Mouse (Mus musculus): ENCODE data around the gene Phc3. TPM values are rescaled to one million over a fixed set of nuclear protein-coding genes. Genes with fewer than 3 reads are reported as not detected.

Phc3 gene
- polyA plus RNA-seq, 1 experiment from 2014 or later = 13.7 TPM

- Histone ChIP-seq H3K9me3 (ENCODE audit: control insufficient read depth, low read depth, low read length) (no peaks in the 10 kb centered on the region), H3K36me3 (ENCODE audit: control insufficient read depth, insufficient read depth, low read length) (peaks cover 28% of the 10 kb centered on the region), H3K4me1 (ENCODE audit: control insufficient read depth, insufficient read depth, low read length) (no peaks in the 10 kb centered on the region), H3K27me3 (ENCODE audit: control insufficient read depth, insufficient read depth, low read length) (no peaks in the 10 kb centered on the region), H3K4me2 (replicated peaks; ENCODE audit: low read depth, low read length) (no peak overlapping the region), H3K27ac (ENCODE audit: low read length) (no peak overlapping the region), H3K4me3 (ENCODE audit: low read depth, low read length) (no peak overlapping the region), H3K9ac (replicated peaks; ENCODE audit: low read depth, low read length) (no peak overlapping the region)
- 53% methylated on average over 3 of the region's 3 CpGs for WGBS
- ATAC-seq (ENCODE audit: insufficient number of reproducible peaks, insufficient read depth, low FRiP score, low read depth) = no peak
Observed at GRCm38 (mm10) chr3:30929828-30930227, 39.4 kb downstream of the Phc3 start.

DNA sequence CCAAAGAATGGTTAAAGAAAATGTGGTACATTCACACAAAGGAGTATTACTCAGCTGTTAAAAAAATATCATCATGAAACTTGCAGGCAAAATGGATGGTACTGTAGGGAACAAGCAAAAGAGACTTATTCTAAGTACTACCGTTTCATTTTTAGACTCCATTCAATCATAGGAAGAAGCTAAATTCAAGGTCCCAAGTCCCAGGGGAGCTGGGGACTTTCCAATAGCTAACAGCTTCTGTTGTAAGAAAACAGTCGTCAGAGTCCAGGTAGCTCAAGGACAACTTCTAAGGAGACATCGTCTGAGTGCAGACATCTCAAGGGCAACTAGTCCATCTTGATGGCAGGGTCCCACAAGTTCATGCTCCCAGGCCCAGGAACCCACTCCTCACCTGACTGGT, 41.6 kb downstream of the Phc3 start:
- WGBS = 97% methylated on average over 3 of the region's 3 CpGs
- Histone ChIP-seq H3K9ac (replicated peaks; ENCODE audit: low read depth, low read length) (no peak overlapping the region), H3K4me2 (replicated peaks; ENCODE audit: low read depth, low read length) (no peak overlapping the region), H3K27ac (ENCODE audit: low read length) (no peak overlapping the region), H3K27me3 (ENCODE audit: control insufficient read depth, insufficient read depth, low read length) (no peaks in the 10 kb centered on the region), H3K4me1 (ENCODE audit: control insufficient read depth, insufficient read depth, low read length) (no peaks in the 10 kb centered on the region), H3K4me3 (ENCODE audit: low read depth, low read length) (no peak overlapping the region), H3K36me3 (ENCODE audit: control insufficient read depth, insufficient read depth, low read length) (peaks cover 24% of the 10 kb centered on the region), H3K9me3 (ENCODE audit: control insufficient read depth, low read depth, low read length) (no peaks in the 10 kb centered on the region)
- ATAC-seq (ENCODE audit: insufficient number of reproducible peaks, insufficient read depth, low FRiP score, low read depth) = no peak

GRCm38 (mm10) chr3:30917160-30917559, 52.1 kb downstream of the Phc3 start:
- Histone ChIP-seq H3K27ac (ENCODE audit: low read length) (no peak overlapping the region), H3K4me2 (replicated peaks; ENCODE audit: low read depth, low read length) (no peak overlapping the region), H3K4me1 (ENCODE audit: control insufficient read depth, insufficient read depth, low read length) (no peaks in the 10 kb centered on the region), H3K27me3 (ENCODE audit: control insufficient read depth, insufficient read depth, low read length) (no peaks in the 10 kb centered on the region), H3K9me3 (ENCODE audit: control insufficient read depth, low read depth, low read length) (no peaks in the 10 kb centered on the region), H3K9ac (replicated peaks; ENCODE audit: low read depth, low read length) (no peak overlapping the region), H3K36me3 (ENCODE audit: control insufficient read depth, insufficient read depth, low read length) (peaks cover 33% of the 10 kb centered on the region), H3K4me3 (ENCODE audit: low read depth, low read length) (no peak overlapping the region)
- WGBS = 60% methylated on average over 4 of the region's 4 CpGs
- ATAC-seq (ENCODE audit: insufficient number of reproducible peaks, insufficient read depth, low FRiP score, low read depth) = no peak

DNA sequence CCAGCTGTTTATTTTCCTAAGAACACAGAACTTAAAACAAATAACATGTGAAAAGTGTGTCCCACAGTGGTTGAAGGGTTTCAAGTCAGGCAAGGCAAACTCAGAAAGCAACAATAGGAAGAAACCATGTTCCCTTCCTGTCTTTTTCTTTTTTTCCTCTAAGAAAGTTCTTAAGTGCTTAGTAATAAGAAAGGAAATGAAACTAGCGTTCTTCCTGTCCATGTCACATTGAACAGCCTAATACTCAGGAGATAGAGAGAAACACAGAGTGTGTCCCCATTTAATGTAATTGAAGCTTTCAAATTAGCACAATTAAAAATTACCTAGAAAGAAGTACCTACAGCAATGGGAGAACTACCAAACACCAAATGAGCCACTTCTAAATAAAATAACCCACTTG, 64.6 kb downstream of the Phc3 start:
- H3K9ac ChIP-seq (replicated peaks; ENCODE audit: low read depth, low read length) = no peak overlapping the region
- H3K9me3 ChIP-seq (ENCODE audit: control insufficient read depth, low read depth, low read length) = no peaks in the 10 kb centered on the region
- no peak for ATAC-seq (ENCODE audit: insufficient number of reproducible peaks, insufficient read depth, low FRiP score, low read depth)
- no peaks in the 10 kb centered on the region for H3K27me3 ChIP-seq (ENCODE audit: control insufficient read depth, insufficient read depth, low read length)
- no peak overlapping the region for H3K27ac ChIP-seq (ENCODE audit: low read length)
- no peak overlapping the region for H3K4me3 ChIP-seq (ENCODE audit: low read depth, low read length)
- H3K36me3 ChIP-seq (ENCODE audit: control insufficient read depth, insufficient read depth, low read length) = peaks cover 18% of the 10 kb centered on the region
- WGBS = 79% methylated on average over 1 of the region's 1 CpGs
- H3K4me2 ChIP-seq (replicated peaks; ENCODE audit: low read depth, low read length) = no peak overlapping the region
- H3K4me1 ChIP-seq (ENCODE audit: control insufficient read depth, insufficient read depth, low read length) = no peaks in the 10 kb centered on the region

GRCm38 (mm10) chr3:30899407-30899806, 69.8 kb downstream of the Phc3 start:
- peaks cover 11% of the 10 kb centered on the region for H3K36me3 ChIP-seq (ENCODE audit: control insufficient read depth, insufficient read depth, low read length)
- 86% methylated on average over 8 of the region's 8 CpGs for WGBS
- ATAC-seq (ENCODE audit: insufficient number of reproducible peaks, insufficient read depth, low FRiP score, low read depth) = no peak

DNA sequence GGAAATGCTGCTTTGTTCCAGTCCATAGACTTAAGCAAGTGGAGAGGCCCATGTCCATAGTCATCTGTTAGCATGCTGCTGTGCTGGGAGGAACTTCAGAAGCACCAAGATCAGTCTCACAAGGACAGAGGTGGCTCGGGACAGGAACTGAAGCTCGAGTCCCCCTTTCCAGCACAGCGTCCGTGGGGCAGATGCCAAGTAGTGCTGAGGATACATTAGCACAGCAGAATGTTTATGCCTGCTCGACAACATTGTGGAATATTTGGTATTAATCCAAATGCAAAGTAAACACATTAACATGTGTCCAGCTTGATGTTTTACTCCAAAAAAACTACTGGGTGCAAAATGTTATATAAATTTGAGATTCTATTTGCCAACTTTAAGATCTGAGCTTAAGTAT, 72.5 kb downstream of the Phc3 start:
- Histone ChIP-seq H3K36me3 (ENCODE audit: control insufficient read depth, insufficient read depth, low read length) (peaks cover 9% of the 10 kb centered on the region), H3K27me3 (ENCODE audit: control insufficient read depth, insufficient read depth, low read length) (no peaks in the 10 kb centered on the region), H3K4me2 (replicated peaks; ENCODE audit: low read depth, low read length) (no peak overlapping the region), H3K9me3 (ENCODE audit: control insufficient read depth, low read depth, low read length) (no peaks in the 10 kb centered on the region), H3K27ac (ENCODE audit: low read length) (no peak overlapping the region), H3K9ac (replicated peaks; ENCODE audit: low read depth, low read length) (no peak overlapping the region), H3K4me3 (ENCODE audit: low read depth, low read length) (no peak overlapping the region), H3K4me1 (ENCODE audit: control insufficient read depth, insufficient read depth, low read length) (no peaks in the 10 kb centered on the region)
- 71% methylated on average over 5 of the region's 5 CpGs for WGBS
- no peak for ATAC-seq (ENCODE audit: insufficient number of reproducible peaks, insufficient read depth, low FRiP score, low read depth)

More at GRCm38 (mm10) chr3:30899407-30899806, 69.8 kb downstream of the Phc3 start:
- Histone ChIP-seq H3K4me3 (ENCODE audit: low read depth, low read length) (no peak overlapping the region), H3K27ac (ENCODE audit: low read length) (no peak overlapping the region), H3K4me2 (replicated peaks; ENCODE audit: low read depth, low read length) (no peak overlapping the region), H3K9me3 (ENCODE audit: control insufficient read depth, low read depth, low read length) (no peaks in the 10 kb centered on the region), H3K9ac (replicated peaks; ENCODE audit: low read depth, low read length) (no peak overlapping the region), H3K27me3 (ENCODE audit: control insufficient read depth, insufficient read depth, low read length) (no peaks in the 10 kb centered on the region), H3K4me1 (ENCODE audit: control insufficient read depth, insufficient read depth, low read length) (no peaks in the 10 kb centered on the region)

DNA sequence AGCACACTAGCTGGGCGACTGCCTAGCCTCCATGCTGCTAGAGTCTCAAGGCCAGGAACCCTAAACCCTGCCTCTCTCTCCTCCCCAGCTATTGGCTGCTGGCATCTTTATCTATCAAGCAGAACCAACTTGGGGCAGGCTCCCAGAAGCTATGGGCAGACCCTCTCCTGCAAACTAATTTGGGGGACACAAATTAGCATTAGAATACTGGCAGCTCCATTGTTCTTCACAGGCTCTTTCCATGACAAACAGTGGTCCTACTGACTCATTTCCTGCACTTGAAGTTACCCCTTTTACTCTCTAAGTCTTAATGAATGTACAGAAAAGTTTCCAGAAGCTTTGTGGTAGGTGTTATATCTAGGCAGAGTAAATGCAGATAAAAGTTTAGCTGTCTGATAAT, 80.2 kb downstream of the Phc3 start:
- Histone ChIP-seq H3K4me1 (ENCODE audit: control insufficient read depth, insufficient read depth, low read length) (no peaks in the 10 kb centered on the region), H3K9me3 (ENCODE audit: control insufficient read depth, low read depth, low read length) (no peaks in the 10 kb centered on the region), H3K36me3 (ENCODE audit: control insufficient read depth, insufficient read depth, low read length) (no peaks in the 10 kb centered on the region), H3K27me3 (ENCODE audit: control insufficient read depth, insufficient read depth, low read length) (no peaks in the 10 kb centered on the region), H3K9ac (replicated peaks; ENCODE audit: low read depth, low read length) (no peak overlapping the region), H3K4me3 (ENCODE audit: low read depth, low read length) (no peak overlapping the region), H3K27ac (ENCODE audit: low read length) (no peak overlapping the region), H3K4me2 (replicated peaks; ENCODE audit: low read depth, low read length) (no peak overlapping the region)
- 38% methylated on average over 1 of the region's 1 CpGs for WGBS
- ATAC-seq (ENCODE audit: insufficient number of reproducible peaks, insufficient read depth, low FRiP score, low read depth) = no peak

- WGBS = 88% methylated on average over 3 of the region's 3 CpGs
- H3K36me3 ChIP-seq (ENCODE audit: control insufficient read depth, insufficient read depth, low read length) = no peaks in the 10 kb centered on the region
- ATAC-seq (ENCODE audit: insufficient number of reproducible peaks, insufficient read depth, low FRiP score, low read depth) = no peak
- H3K27ac ChIP-seq (ENCODE audit: low read length) = no peak overlapping the region
- H3K9ac ChIP-seq (replicated peaks; ENCODE audit: low read depth, low read length) = no peak overlapping the region
- no peak overlapping the region for H3K4me3 ChIP-seq (ENCODE audit: low read depth, low read length)
- no peak overlapping the region for H3K4me2 ChIP-seq (replicated peaks; ENCODE audit: low read depth, low read length)
- no peaks in the 10 kb centered on the region for H3K4me1 ChIP-seq (ENCODE audit: control insufficient read depth, insufficient read depth, low read length)
- no peaks in the 10 kb centered on the region for H3K27me3 ChIP-seq (ENCODE audit: control insufficient read depth, insufficient read depth, low read length)
- no peaks in the 10 kb centered on the region for H3K9me3 ChIP-seq (ENCODE audit: control insufficient read depth, low read depth, low read length)
Observed at GRCm38 (mm10) chr3:30887449-30887848, 81.8 kb downstream of the Phc3 start.

DNA sequence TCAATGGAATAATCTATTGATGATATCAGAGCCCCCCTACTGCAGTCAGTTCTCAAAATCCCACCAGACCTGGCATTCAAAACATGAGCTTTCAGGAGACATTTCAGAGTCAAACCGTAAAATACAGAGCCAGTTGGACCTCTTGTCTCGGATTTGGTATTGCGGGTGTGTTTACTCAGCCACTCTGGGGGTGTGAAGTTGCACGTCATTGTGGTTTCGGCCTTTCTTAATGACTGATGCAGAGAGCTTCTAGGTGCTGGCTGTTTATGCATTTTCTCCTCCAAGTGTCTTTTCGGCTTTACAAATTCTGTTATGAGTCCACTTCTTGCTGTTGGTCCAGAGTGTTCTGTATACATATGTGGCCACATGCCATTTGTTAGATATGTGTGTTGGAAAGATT, 92.5 kb downstream of the Phc3 start:
- Histone ChIP-seq H3K27ac (ENCODE audit: low read length) (no peak overlapping the region), H3K36me3 (ENCODE audit: control insufficient read depth, insufficient read depth, low read length) (no peaks in the 10 kb centered on the region), H3K9ac (replicated peaks; ENCODE audit: low read depth, low read length) (no peak overlapping the region), H3K4me2 (replicated peaks; ENCODE audit: low read depth, low read length) (no peak overlapping the region), H3K27me3 (ENCODE audit: control insufficient read depth, insufficient read depth, low read length) (no peaks in the 10 kb centered on the region), H3K4me1 (ENCODE audit: control insufficient read depth, insufficient read depth, low read length) (no peaks in the 10 kb centered on the region), H3K4me3 (ENCODE audit: low read depth, low read length) (no peak overlapping the region), H3K9me3 (ENCODE audit: control insufficient read depth, low read depth, low read length) (no peaks in the 10 kb centered on the region)
- no peak for ATAC-seq (ENCODE audit: insufficient number of reproducible peaks, insufficient read depth, low FRiP score, low read depth)
- WGBS = 79% methylated on average over 6 of the region's 6 CpGs

All from stomach, embryonic 14.5 days (tissue).